Mouse (Mus musculus) forebrain, embryonic 16.5 days (tissue): ENCODE measurements at regions not wholly inside any gene's neighbourhood (a gene's known extent, or its start where the extent isn't known, plus 50 kb on each side); places are given as distances from the start of the nearest gene placed in this dataset.

ENCODE experiments used
- ATAC-seq: fragments of 200-750 bp; cut with Nextera tagmentation; 2 replicates; pipeline ENCODE4 v1.8.0; 2017; ENCODE audit warnings: mild to moderate bottlenecking, moderate library complexity
- H3K27ac ChIP-seq: fragments of 300-500 bp; sonication (generic); 2 replicates; pipeline ENCODE4 v1.5.1; 2014; ENCODE audit warnings: low read length, control low read depth
- H3K27me3 ChIP-seq: fragments of 300-500 bp; sonication (generic); replicated peaks from 2 replicates; pipeline ENCODE4 v1.6.1; 2014; ENCODE audit warnings: low read length; ENCODE audit not compliant: control insufficient read depth, insufficient read depth
- H3K36me3 ChIP-seq: fragments of 300-500 bp; sonication (generic); 2 replicates; pipeline ENCODE4 v1.6.1; 2014; ENCODE audit not compliant: control insufficient read depth, insufficient read depth
- H3K4me1 ChIP-seq: fragments of 300-500 bp; sonication (generic); replicated peaks from 2 replicates; pipeline ENCODE4 v1.6.1; 2014; ENCODE audit warnings: low read length; ENCODE audit not compliant: control insufficient read depth, insufficient read depth
- H3K4me2 ChIP-seq: fragments of 300-500 bp; sonication (generic); 2 replicates; pipeline ENCODE4 v1.6.1; 2014; ENCODE audit warnings: mild to moderate bottlenecking, low read length, control low read depth
- H3K4me3 ChIP-seq: fragments of 300-500 bp; sonication (generic); replicated peaks from 2 replicates; pipeline ENCODE4 v1.5.1; 2014; ENCODE audit warnings: mild to moderate bottlenecking, low read length, control low read depth
- H3K9ac ChIP-seq: fragments of 300-500 bp; sonication (generic); replicated peaks from 2 replicates; pipeline ENCODE4 v1.6.1; 2014; ENCODE audit warnings: low read depth, low read length, control low read depth
- H3K9me3 ChIP-seq: fragments of 300-500 bp; sonication (generic); 2 replicates; pipeline ENCODE4 v1.6.1; 2016; ENCODE audit warnings: low read length; ENCODE audit not compliant: control insufficient read depth
- WGBS: fragments of 180-500 bp; shearing (Covaris S2); extraction: QIAGEN DNeasy Blood & Tissue Kit; methylation state at CpG from one replicate; pipeline ENCODE4 v1.1.7; 2014; 5-methylcytosine and 5-hydroxymethylcytosine counted together

- no peak overlapping the region for H3K27ac ChIP-seq
- ATAC-seq, result no peak
- no peaks in the 10 kb centered on the region for H3K9me3 ChIP-seq
- no peak overlapping the region for H3K4me2 ChIP-seq
- 79% methylated on average over 10 of the region's 10 CpGs for WGBS
- H3K9ac ChIP-seq, result no peak overlapping the region
- H3K36me3 ChIP-seq, result no peaks in the 10 kb centered on the region
- H3K27me3 ChIP-seq, result no peaks in the 10 kb centered on the region
- H3K4me3 ChIP-seq, result no peak overlapping the region
- H3K4me1 ChIP-seq, result no peaks in the 10 kb centered on the region
Measured at GRCm38 (mm10) chr10:25082930-25083329, 155.6 kb upstream of the Arg1 start.

GRCm38 (mm10) chr10:25072617-25073016, 145.3 kb upstream of the Arg1 start:
- Histone ChIP-seq H3K4me3 (no peak overlapping the region), H3K9me3 (no peaks in the 10 kb centered on the region), H3K4me2 (no peak overlapping the region), H3K27ac (no peak overlapping the region), H3K4me1 (no peaks in the 10 kb centered on the region), H3K27me3 (no peaks in the 10 kb centered on the region), H3K36me3 (no peaks in the 10 kb centered on the region), H3K9ac (no peak overlapping the region)
- no peak for ATAC-seq
- 83% methylated on average over 2 of the region's 2 CpGs for WGBS

- Histone ChIP-seq H3K4me3 (no peak overlapping the region), H3K27me3 (no peaks in the 10 kb centered on the region), H3K36me3 (no peaks in the 10 kb centered on the region), H3K4me2 (no peak overlapping the region), H3K9ac (no peak overlapping the region), H3K9me3 (no peaks in the 10 kb centered on the region), H3K27ac (no peak overlapping the region), H3K4me1 (no peaks in the 10 kb centered on the region)
- ATAC-seq, result no peak
- WGBS, result 63% methylated on average over 8 of the region's 8 CpGs
Measured at GRCm38 (mm10) chr10:25068301-25068700, 141.0 kb upstream of the Arg1 start.

GRCm38 (mm10) chr10:25064701-25065362, 137.5 kb upstream of the Arg1 start:
- Histone ChIP-seq H3K9me3 (no peaks in the 10 kb centered on the region), H3K4me2 (no peak overlapping the region), H3K4me1 (no peaks in the 10 kb centered on the region), H3K9ac (no peak overlapping the region), H3K27ac (no peak overlapping the region), H3K36me3 (no peaks in the 10 kb centered on the region), H3K4me3 (no peak overlapping the region), H3K27me3 (no peaks in the 10 kb centered on the region)
- no peak for ATAC-seq
- WGBS, result 86% methylated on average over 6 of the region's 6 CpGs

- H3K4me2 ChIP-seq, result no peak overlapping the region
- no peaks in the 10 kb centered on the region for H3K27me3 ChIP-seq
- no peak for ATAC-seq
- no peak overlapping the region for H3K9ac ChIP-seq
- H3K36me3 ChIP-seq, result no peaks in the 10 kb centered on the region
- no peaks in the 10 kb centered on the region for H3K9me3 ChIP-seq
- no peak overlapping the region for H3K27ac ChIP-seq
- H3K4me1 ChIP-seq, result no peaks in the 10 kb centered on the region
- no peak overlapping the region for H3K4me3 ChIP-seq
- 74% methylated on average over 13 of the region's 13 CpGs for WGBS
Measured at GRCm38 (mm10) chr10:25061402-25062055, 134.2 kb upstream of the Arg1 start.

GRCm38 (mm10) chr10:25058694-25059093, 131.4 kb upstream of the Arg1 start:
- Histone ChIP-seq H3K36me3 (no peaks in the 10 kb centered on the region), H3K27ac (no peak overlapping the region), H3K9me3 (no peaks in the 10 kb centered on the region), H3K4me1 (no peaks in the 10 kb centered on the region), H3K4me3 (no peak overlapping the region), H3K9ac (no peak overlapping the region), H3K4me2 (no peak overlapping the region), H3K27me3 (no peaks in the 10 kb centered on the region)
- WGBS, result 90% methylated on average over 11 of the region's 11 CpGs
- ATAC-seq, result no peak

GRCm38 (mm10) chr10:25051998-25052397, 124.7 kb upstream of the Arg1 start:
- H3K9me3 ChIP-seq, result no peaks in the 10 kb centered on the region
- no peaks in the 10 kb centered on the region for H3K27me3 ChIP-seq
- 72% methylated on average over 3 of the region's 3 CpGs for WGBS
- no peak overlapping the region for H3K27ac ChIP-seq
- H3K4me1 ChIP-seq, result no peaks in the 10 kb centered on the region
- no peak overlapping the region for H3K9ac ChIP-seq
- no peak overlapping the region for H3K4me2 ChIP-seq
- ATAC-seq, result no peak
- no peak overlapping the region for H3K4me3 ChIP-seq
- H3K36me3 ChIP-seq, result no peaks in the 10 kb centered on the region

- Histone ChIP-seq H3K4me1 (no peaks in the 10 kb centered on the region), H3K4me3 (no peak overlapping the region), H3K27me3 (no peaks in the 10 kb centered on the region), H3K9me3 (no peaks in the 10 kb centered on the region), H3K4me2 (no peak overlapping the region), H3K36me3 (no peaks in the 10 kb centered on the region), H3K9ac (no peak overlapping the region), H3K27ac (no peak overlapping the region)
- no peak for ATAC-seq
- 82% methylated on average over 5 of the region's 5 CpGs for WGBS
Measured at GRCm38 (mm10) chr10:25051368-25051874, 124.1 kb upstream of the Arg1 start.

- Histone ChIP-seq H3K9me3 (no peaks in the 10 kb centered on the region), H3K4me2 (no peak overlapping the region), H3K36me3 (no peaks in the 10 kb centered on the region), H3K27ac (no peak overlapping the region), H3K27me3 (no peaks in the 10 kb centered on the region), H3K9ac (no peak overlapping the region), H3K4me1 (no peaks in the 10 kb centered on the region), H3K4me3 (no peak overlapping the region)
- ATAC-seq, result no peak
- 90% methylated on average over 4 of the region's 4 CpGs for WGBS
Measured at GRCm38 (mm10) chr10:25041221-25041620, 113.9 kb upstream of the Arg1 start.
